Mouse (Mus musculus): ENCODE measurements around the gene Sin3a.

DNA sequence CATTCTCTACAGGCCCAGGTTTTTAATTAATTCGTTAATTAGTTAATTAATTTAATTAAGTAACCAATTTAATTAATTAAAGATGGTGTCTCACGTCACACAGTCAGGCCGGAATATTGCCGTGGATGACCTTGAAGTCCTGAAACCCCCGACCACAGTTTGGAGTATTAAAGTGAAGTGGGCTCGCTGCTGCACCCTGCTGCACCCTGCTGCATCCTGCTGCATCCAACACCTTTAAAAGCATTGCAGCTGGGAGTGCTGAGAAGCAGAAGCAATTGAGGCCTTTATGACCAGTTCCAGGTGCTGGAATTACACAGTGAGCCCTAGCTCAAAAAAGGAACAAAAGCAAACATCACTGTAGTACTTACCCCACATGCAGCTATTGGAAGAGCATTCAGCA, 80.5 kb downstream of the Sin3a start:
- TF ChIP-seq CTCF (IDR thresholded peaks at IDR 0.05; ENCODE audit: insufficient read depth, low read depth, low read length) (no peak), POLR2A (IDR thresholded peaks at IDR 0.05; ENCODE audit: insufficient read depth, low read depth, low read length) (no peak)

All from olfactory bulb, adult 2 months (tissue).